Mouse (Mus musculus) cerebellum, postnatal 36 days (tissue): ENCODE measurements at regions not wholly inside any gene's neighbourhood (a gene's known extent, or its start where the extent isn't known, plus 50 kb on each side); places are given as distances from the start of the nearest gene placed in this dataset.

Source experiments
- DNase-seq, 2 experiments: peaks; one replicate each; pipeline ENCODE4 v3.0.0; 2021 to 2022; ENCODE audit warnings: mixed read lengths in 2 of 2

DNA sequence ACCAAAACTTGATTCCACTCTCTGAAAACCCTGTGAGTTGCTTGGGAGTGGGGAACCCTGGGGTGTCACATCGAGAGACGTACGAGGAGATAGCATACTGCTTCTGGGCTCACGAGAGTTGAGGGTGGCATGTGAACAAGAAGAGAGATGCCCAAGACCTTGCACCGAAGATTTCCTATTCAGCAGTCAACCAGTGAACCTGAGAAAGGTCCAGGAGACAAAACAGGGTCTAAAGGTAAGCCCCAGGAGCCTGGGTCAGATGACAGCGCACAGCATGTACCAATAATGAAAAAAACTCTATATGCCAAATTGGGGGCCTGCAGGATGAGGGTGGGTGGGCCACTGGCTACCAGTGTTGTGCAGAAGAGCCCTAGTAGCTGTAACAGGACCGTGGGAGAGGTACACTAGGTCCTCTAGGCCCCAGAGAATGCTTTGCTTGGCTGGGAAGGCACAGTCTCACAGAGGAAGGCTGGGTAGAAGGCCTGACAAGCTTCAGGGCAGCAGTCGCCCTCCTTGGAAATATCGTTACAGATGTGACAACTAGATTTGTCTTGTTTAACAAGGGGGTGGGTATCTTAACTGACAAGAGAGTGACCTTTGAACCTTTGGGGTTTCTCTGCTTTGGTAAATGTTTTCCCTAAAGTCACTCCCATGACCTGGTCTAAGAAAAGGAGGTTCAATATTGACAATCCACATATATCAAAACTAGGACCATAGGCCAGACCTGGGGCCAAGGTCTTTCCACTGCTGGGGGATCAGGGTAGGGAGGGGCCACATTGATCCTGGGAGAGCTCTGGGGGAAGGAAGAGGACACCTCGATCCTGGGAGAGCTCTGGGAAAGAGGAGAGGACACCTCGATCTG, 93.1 kb downstream of the Zfp706 start:
- no peak for DNase-seq

DNA sequence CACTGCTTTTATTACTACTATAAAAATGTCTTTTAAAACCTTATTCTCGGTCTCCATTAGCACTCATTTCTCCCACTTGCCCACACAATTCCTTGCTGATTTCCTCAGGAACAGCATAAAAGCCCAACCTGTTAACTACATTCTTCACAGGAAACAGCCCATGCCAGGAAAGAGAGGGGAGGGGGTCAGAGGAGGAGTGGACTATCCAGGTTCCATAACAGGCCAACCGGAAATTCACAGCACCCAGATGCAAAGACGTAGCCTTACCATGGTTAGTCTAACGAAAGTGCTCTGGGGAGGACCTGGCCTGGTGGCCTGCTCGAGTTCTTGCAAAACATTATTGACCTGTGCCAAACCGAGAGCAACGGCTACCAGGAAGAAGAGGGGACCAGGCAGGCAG, 94.3 kb downstream of the Zfp706 start:
- no peak for DNase-seq

DNA sequence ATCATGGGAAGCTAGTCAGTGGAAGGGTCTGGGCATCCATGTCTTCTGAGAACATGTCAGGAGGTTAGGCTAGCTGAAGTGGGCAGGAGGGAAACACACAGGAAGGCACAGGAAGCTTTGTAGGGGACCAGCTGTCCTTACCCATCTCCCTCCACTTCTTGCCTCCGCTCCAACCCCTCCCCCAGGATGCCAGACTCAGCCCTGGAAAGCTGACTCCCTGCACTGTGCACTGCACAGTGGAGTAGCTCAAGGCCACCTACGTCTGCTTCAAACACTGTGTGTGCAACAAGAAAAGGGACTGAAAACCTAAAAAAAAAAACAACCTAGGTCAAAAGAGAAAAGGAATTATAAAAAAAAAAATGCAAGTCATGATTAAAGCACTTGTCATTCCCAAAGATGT, 97.3 kb downstream of the Zfp706 start:
- no peak for DNase-seq

DNA sequence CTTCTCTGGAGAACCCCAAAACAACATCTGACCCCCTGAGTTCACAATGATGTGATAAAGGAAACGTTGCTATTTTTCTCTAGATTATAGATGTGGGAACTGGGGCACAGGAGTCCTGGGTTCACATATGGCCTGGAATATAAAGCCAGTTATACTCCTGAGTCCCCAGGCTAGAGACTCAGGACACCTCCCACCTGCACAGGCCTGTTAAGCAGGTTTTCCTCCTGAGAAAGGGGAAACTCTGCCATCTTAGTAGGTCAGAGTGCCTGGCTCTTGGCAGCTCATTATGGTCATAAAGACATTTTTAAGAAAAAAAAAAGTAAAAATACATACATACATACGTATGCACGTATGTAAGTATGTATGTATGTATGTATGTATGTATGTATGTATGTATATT, 98.1 kb downstream of the Zfp706 start:
- no peak for DNase-seq

DNA sequence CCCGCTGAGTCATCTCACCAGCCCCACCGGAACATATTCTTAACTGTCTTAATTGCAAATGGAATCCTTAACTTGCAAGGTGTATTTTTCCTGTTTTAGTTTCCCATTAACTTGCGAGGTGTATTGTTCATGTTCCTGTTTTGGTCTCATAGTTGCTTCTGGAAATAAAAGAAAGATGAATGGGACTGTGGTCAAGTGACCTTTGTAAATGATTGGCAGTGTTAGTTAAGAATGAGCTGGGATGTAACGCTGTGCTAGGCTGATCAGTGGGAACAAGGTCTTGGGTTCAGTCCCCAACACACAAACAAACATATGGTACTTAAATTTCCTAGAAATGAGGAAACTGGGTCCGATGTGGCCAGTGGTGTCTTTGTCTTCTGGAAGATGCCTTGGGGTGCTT, 100.8 kb downstream of the Zfp706 start:
- DNase-seq: no peak

DNA sequence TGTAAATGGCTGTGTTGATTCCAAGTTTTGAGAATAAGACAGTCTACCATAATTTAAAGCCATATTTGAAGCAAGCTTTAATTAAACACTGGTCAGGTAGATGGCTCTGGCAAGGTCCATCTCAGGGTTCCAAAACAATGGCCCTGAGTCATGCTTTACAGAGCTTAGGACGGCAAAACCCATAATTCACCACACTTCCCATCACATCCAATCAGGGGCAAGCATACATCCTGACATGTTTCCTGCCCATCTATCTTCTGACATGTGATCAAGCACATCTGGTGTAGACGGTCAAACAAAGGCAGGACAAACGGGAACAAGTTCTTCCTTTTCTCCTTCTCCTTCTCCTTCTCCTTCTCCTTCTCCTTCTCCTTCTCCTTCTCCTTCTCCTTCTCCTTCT, 101.5 kb downstream of the Zfp706 start:
- DNase-seq: no peak

DNA sequence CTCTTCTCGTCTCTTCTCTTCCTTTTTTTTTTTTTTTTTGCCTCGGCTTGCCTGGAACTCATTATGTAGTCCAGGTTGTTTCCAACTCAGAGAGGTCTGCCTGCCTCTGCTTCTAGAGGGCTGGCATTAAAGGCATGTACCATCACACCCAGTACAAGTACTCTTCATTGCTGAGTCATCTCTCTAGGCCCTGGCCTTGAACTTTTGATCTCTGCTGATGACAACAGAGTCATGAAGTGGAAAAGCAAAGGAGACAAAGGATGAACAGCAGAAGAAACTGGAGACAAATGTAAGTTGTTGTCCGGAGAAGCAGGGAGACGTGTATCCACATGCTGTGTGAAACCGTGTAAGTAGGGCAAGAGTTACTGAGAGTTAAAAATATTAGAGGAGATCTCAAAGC, 103.7 kb downstream of the Zfp706 start:
- no peak for DNase-seq

DNA sequence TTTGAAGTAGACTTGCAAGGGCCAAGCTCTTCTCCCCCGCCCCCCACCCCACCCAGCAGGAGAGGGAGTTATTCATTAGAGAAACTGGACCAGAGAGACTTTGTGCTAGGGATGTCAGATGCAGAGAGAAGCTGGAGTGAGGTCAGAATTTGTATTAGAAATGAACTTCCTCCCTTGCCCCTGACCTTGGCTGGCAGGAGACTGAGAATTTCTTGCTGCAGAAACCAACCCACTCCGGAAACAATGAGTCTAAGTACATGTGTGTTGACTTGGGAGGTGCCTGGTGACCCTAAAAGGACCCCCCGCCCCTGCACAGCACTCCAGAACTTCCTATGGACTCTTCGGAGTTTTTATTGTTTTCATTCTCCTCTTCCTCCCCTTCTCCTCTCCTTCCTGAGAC, 104.3 kb downstream of the Zfp706 start:
- DNase-seq: no peak

DNA sequence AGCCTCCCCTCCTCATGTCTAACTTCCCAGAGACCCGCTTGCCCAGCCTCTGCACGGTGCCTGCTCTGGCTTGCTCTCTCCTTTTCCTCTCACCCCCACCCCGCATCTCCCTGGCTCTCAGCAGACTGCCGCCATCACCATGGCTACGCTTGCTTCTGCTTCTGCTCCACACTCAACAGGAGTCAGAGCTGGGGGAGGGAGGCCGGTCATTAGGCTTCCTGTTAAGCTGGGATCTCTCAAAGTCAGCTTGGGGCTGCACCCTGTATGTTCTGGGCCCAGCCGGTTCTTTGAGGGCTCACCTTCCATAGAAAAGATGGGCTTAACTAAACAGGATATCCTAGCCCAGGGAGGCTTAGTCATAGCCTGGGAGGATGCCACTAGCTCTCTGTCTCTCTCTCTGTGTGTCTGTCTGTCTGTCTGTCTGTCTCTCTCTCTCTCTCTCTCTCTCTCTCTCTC, 105.7 kb downstream of the Zfp706 start:
- DNase-seq: peak; percentile 40 to 41

DNA sequence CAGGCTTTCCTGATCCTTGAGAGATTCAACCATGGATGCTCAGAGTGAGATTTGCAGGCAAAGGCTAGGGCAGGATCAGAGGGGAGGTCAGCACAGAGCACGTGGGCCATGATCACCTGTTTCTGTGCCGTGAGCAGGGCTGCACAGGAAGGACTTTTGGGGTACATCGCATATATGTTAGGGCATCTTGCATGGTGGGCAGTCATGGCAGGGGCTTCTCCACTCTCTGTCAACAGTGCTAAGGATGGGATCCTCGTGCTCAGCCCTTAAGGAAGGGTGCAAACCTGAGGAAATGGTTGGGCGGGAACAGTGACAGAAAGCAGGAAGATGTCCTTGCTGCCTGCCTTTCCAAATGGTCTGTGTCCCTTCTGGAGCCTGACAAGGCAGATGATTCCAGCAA, 106.2 kb downstream of the Zfp706 start:
- DNase-seq: no peak

DNA sequence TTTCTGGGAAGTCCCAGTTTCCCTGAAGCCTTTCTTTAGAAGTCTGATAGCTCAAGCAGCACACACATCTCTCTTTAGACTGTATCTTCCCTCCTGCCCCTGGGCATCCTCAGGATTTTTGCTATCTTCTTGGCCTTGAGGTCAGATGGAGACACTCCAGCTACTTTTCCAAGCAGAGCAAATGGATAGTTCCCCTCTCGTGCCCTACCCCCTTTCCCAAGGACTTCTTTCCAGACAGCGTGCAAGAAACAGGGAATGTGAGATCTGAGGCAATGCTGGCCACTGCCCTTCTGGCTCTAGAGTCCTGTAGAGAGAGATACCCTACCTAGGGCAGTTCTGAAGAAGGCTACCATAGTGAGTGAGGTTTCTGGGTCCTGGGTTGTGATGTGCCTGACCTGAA, 106.6 kb downstream of the Zfp706 start:
- DNase-seq: no peak

DNA sequence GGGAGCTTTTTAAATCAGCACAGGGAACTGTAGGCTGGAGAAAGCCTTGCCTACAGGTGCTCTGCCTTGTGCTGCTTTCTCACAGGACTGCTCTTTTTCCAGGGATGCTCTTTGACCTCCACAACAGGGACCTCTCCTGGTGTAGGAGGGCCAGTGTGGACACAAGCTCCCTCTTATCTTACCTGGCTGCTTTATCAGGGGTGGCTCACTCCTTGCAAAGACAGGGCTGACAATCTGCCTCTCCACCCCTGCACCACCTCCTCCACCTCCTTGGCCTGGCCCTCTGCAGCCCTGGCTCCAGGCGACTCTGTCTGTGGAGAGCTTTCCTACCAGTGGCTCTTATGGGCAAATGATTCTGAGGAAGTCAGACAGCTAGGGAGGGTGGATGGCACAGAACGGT, 107.7 kb downstream of the Zfp706 start:
- DNase-seq: no peak

DNA sequence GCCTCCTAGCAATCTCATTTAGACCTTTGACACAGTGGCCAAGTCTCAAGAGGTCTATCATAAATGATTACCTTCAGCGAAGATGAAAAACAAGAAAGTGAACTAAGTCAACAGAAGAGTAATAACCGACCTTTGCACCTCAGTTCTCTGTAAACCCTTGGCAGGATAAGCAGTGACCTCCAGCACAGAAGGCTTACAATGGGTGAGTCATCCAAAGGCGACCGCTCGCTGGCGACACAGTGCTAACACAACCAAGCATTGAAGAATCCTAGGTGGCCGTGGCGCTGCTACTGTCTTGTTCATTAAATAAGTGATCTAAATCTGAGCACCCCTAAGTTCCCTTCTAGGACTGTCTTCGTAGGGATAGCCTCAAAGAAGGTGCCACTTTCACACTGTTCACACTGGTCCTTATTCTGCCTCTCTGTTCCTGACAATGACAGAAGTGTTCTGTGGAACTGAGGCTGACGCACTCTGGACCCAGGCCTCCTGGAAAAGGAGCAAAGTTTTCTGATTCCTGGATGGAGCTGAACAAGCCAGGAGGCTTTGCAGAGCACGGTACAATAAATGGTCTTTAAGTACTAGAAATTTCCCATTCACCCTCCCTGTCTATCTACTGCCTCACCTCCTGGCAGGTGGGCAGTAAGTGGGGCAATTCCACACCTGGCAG, 108.6 kb downstream of the Zfp706 start:
- no peak for DNase-seq

DNA sequence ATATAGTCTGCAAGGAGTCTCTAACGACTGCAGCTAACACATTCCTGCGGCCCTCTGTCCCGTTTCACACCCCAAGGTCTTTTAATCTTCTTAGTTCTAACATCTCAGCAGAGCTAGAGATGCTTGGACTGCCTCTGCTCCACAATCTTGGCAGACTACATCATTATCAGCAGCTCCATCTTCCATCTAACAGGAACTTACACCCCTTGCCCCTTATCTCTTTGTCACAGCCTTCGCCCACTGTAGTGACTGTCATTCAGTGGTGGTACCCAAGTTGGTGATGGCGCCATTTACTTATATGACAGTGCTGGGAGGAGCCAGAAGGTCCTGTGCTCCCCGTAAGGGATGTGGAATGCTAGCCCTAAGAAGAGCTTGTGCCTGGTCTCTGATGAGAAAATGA, 109.2 kb downstream of the Zfp706 start:
- DNase-seq: no peak

DNA sequence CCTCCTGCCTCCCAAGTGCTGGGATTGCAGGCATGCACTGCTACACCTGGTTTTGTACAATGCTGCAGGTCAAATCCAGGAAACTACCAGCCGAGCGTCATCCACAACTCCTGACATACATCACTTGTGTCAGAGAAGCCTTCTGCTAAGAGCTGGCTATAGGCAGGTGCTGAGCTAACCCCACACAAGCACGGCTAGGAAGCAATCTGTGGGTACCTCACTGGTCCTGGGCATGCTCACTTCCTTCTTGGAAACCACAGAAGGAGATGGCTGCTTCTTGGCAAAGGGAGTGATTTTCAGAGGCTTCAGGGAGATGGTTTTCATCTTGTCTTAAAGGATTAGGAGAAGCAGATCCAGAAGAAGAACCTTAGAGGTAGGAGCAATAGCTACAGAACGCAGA, 111.3 kb downstream of the Zfp706 start:
- no peak for DNase-seq

DNA sequence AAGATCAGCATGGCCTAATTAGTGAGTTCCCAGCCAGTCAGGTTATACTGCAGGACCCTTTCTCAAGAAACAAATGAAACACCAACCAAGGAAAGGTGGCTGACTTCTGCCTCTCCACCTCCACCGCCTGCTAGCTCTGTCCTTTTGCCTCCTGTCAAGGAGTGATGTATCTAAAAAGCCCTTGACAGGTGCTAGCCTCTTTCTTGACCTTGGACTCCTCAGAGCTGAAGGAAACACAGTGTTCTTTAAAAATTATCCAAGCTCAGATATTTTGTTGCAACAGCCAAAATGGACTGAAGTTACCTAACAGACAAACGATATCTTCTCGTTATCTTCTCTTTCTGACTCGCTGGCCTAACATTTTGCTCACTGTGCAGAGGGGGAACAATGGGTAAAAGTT, 112.5 kb downstream of the Zfp706 start:
- no peak for DNase-seq

DNA sequence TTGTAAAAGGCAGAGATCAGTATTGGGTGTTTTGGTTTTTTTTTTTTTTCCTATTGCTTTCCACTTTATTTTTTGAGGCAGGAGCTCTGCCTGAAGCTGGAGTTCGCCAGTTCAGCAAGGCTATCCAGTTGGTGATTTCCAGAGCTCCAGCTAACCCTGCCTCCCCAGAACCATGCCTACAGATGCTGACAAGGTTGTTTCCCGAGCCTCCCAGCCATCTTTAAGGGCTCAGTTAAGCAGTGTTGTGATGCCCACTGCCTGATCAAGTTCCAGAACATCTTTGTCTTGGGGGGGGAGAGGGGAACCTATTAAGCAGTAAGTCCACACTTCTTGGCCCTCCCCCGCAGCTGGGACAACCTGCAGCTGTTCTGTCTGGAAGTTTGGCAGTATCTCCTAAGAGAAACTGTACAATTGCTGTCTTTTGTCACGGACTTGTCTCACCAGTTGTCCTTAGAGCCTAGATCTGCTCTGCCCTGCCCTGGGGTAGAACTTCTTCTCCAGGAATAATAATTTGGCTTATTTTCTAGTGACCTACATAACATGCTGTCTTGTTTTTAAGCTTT, 114.1 kb downstream of the Zfp706 start:
- no peak for DNase-seq

DNA sequence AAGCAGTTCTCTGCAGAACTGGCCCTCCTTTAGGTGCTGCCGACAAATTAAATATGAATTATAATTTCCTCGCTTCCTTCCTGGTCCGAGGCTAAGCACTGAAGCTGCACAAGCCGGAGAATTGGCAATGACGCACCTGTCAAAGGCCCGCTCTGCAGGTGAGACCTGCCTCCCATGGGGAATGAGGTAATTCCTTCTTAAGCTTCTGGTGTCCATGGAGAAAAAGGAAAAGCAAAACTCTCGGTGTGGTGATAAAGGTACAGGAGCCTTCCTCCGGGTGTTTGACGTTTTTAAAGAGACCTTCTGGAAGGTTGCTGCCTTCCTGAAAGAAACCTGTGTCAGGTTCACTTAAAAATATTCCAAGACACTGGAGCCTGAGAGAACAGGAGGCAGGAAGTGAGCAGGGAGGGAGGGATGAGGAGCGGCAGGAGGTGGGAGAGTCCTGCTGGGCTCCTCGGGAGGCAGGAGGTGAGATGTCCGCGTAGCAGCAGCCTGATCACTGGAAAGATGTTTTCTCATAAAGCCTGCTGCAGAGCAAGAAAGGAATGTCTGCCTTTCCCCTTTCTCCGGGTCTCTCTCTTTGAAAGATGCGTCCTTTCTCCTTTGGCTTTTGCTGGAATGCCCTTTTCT, 114.9 kb downstream of the Zfp706 start:
- peak; percentile 67 to 75 for DNase-seq

DNA sequence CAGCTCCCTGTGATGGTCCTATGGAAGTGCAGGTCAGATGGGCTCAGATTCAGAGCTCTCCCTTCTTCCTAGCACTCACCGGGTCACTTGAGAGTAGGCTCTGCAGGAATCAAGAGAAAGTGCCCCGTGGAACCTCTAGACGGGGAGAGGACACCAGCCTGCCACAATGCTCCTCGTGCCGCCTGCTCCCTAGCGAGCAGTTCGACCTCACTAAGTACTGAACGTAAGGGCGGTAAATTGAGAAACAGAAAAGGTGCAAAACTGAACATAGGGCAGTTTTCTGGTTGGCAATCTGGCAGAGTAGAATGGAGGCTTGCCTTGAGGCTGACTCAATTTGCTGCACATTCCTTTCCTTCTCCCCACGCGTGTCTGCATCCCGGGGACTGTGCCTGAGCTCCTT, 115.7 kb downstream of the Zfp706 start:
- DNase-seq: peak; percentile 20 to 46

DNA sequence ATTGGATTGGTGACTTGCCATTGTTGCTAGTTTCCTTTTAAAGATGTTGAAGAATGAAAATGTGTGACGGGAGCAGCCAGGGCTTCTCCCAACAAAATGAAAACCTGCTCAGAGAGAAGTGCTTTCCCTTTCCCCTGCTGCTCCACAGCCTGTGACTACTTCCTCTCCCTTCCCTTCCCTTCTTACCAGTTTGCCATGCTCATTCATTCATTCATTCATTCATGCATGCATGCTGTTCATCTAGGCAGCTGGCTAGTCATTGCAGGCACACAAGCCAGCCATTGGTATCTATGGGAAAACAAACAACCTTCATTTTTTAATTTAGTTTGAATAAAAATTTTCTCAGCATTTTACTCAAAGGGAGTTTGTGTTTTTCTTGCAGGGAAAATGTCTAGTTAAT, 116.3 kb downstream of the Zfp706 start:
- no peak for DNase-seq

DNA sequence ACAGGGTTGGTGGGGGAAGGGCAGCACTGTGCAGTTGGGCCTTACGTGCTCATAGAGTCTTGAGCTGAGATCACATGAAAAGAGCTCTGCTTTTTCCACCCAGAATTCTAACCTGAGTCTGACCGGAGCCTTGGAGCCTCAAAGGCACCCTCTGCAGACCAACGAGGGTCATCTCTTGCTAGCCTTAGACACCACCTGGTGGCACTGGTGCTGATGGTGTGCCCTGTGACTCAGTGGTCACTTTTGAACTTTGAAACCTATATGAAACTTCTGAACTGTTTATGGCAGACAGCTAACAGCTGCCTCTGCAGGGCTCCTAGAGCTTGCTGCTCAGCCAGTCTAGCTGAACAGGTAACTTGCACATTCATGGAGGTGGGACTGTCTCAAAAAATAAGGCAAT, 118.5 kb downstream of the Zfp706 start:
- no peak for DNase-seq

DNA sequence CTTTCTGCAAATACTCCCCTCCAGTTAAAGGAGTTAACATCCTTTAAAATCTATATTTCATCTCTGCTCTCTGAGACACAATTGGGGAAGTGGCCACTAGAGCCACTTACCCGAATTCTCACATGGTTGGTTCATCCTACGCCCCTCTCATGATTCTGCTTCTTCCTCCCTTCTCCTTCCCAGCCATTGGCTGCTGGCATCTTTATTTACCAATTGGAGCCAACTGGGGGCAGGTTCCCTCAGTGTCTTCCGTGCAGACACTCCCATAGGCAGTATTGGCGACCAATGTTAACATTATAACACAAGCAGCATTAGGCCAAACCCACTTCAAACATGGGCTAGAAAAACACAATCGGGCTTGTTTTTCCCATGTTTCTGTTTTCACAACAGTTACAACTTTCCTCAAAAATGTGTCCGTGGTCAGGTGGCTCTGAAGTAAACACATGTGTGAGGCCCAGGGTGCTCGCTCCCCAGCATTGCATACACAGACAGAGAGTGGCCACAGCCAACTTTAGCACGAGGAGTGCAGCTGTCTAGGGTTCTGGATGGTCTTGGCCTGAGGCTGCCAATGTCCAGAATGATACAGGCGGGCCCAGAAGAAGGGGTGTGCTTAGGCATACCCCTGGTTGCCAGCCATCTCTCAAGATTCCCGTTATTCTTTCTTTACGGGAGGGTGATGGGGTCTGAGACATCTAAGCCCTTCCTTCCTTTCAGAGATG, 119.1 kb downstream of the Zfp706 start:
- DNase-seq: no peak
